Mouse (Mus musculus): Measurements from ENCODE around the gene Sufu.

Gene Sufu

DNA sequence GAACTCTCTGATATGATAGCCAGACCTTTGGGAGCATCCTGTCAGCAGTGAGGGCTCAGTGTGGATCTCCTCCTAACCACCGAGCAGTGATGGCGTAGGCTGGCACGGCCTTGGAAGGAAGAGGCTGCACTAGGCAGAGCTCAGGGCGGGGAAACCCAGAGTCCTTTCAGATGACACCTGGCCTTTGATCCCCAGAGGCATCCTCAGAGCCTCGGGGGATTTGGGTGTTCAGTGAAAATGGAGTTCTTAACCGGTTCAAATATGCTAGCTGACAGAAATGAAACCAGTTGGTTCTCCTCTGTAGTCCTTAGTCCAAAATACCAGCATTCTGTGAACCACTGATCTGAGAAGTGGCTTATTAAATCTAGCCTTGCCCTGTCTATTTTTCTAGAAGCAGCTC is 69.5 kb downstream of the Sufu start:
- no peak for DNase-seq

DNA sequence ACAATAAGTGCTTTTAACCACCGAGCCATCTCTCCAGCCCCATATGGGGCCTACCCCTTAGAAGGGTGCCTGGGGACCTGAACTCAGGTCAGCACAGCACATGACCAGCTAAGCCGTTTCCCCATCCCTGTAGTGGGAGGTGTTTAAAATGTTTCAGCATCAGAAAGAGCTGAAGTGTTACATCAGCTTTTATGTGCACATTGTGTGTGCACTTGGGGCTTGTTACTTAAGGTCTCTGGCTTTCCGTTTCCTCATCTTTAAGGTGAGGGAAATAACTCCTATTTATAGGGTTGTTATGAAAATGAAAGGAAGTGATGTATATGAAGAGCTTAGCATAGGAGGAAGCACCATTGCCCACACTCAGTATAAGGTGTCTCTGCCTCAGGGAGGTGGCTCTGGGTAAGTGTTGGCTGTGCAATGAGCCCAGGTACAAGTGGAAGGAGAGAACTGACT is 70.4 kb downstream of the Sufu start:
- DNase-seq, result no peak

DNA sequence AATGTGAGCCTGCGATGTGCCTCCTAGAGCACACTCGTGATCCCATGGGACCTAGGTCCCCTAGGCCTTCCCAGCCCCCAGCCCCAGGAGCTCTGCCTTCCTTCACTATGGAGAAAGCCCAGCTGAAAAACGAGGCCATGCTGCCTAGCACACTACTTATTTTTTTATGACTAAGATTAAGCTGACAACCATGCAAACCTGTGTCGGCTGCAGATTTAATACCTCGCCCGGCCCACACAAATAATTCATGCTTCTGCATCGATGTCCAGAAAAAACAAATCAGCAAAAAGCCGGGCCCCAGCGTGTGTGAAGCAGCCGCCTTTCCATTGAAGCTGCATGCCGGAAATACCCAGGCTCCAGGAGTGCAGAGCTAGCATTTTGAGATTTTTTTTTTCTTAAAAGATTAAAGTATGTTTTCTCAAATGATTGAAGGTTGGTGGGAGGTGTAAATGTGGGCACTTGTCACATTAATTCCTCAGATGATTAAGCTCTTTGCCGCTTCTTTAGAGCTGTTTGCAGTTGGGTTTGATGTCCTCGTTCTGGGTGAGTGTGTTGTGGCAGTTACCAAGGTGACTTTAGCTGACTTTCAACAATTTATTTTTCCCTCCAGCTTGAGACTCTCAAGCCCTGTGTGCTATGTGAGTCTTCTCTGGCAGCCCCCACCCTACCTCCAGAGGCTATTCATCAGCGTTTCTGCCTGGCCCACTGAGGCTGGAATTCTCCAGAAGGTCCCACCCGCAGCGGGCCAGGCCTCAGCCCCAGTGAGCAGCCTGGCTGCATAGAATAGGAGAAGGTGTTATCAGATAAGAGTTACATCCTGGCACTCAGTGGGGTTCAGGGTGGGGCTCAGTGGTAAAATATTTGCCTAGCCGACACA is 73.9 kb downstream of the Sufu start:
- peak; percentile 58 to 71 for DNase-seq

DNA sequence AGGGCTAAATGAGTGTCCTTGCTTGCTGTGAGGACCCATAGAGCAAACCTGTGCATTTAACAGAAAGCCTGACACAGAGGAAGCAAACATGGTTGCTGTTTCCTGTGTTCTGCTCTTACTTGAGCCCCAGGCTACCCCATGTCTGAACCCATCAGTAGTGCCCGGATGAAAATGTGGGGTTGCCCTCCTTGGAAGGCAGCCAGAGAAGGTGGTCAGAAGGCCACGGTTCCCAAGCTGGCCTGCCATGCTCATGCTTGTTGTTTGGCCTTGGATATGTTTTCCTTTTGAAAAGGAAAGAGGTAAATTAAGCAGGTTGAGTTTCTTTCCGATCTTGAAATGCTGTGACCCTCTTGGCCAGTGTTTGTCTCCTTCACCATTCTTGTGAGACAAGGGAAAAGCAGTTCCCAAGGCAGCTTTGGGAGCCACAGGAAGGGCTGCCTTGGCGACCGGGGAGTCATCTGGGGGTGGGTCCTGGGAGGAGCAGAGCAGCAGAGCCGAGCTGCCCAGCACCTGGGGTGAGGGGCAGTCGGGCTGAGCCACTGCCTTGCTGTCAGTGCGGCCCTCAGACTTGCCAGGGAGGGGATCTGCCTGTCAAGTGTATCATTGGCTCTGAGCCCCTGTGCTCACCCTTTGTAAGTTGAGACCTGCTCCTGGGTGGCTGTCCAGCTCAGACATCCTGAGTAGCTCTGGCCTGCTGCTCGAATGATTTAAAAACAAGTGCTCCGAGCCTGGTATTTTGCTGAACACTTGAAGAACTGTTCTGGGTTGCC is 74.8 kb downstream of the Sufu start:
- DNase-seq, result peak; percentile 59 to 71

DNA sequence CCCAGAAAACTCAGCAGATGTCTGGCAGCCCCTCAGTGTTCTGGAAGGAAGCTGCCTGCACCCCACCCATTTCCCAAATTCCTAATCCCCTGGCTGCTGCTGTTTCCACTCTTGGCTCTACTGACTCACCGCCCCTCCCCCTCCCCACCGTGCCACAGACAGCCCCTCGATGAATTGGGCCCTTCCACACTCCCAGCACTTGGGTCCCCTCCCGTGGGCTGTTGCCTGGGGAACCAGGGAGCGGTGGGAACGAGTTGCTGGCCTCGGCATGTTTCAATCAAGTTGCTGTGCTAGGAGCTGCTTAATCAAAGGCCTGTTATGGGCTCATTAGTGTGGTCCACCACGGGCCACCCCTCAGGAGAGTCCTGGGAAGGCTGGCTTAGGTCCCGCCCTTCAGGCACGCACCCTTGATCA is 80.7 kb downstream of the Sufu start:
- peak; percentile 47 to 60 for DNase-seq

DNA sequence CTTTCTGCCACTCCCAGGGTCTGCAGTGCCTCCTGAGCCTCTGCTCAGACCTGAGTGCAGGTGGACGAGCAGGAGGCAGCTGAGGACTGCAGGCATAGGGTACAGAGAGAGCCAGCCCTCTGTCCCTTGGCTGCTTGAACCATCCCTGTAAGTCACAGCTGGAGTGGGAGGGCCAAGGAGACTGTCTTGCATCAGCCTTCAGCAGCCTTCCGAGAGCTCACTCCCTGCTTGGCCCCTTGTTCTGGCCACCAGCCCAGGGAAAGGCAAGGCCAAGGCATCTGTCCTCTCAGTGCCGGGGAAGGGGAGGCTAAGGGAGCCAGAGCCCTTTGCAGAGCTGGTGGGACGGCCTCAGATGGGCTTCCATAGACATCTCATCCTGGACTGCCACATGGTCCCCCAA is 81.5 kb downstream of the Sufu start:
- peak in 1 of 2 experiments; percentile 37 for DNase-seq

DNA sequence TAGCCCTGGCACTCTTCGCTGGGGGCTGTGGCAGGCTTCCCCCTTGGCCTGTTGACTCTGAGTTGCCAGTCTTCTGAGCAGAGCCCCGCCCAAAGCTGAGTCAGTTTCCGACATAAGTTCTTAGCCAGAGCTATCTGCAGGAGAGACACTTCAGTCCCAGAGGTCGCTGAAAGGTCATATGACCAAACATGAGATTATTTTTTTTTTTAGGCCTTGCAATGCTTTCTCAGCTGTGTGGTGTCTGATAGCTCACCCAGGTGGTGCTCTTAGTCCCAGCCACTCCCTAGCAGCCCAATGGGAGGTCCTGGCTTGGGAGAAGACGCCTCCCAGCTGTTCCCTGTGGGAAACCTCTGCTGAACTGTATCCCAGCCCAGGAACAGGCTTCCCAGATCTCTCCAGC is 82.1 kb downstream of the Sufu start:
- peak; percentile 65 to 75 for DNase-seq

GRCm38 (mm10) chr19:46479306-46480075 is 82.8 kb downstream of the Sufu start:
- DNase-seq, result peak; percentile 54 to 70

- DNase-seq, result no peak
These were observed 84.1 kb downstream of the Sufu start for GRCm38 (mm10) chr19:46480624-46481345.

- DNase-seq, result no peak
These were observed 84.7 kb downstream of the Sufu start for GRCm38 (mm10) chr19:46481352-46481751.

DNA sequence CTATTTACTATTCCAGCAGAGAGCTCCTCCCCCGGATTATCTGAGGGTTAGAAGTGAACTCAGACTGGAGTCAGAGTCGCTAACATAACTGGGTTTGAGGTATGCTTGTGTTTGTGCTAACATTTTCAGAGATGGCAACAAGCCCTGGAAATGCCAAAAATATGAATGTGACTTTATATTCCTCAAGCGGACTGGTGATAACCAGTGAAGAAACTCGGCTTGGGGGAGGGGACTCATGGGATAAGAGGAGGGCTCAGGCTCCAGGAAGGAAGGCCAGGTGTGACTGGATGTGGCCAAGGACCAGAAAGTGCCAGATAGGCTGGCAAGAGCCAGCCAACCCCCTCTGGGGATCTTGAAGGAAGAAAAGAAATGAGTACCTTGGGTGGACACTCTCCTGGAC is 85.1 kb downstream of the Sufu start:
- no peak for DNase-seq

GRCm38 (mm10) chr19:46482896-46483516 is 86.3 kb downstream of the Sufu start:
- peak in 1 of 2 experiments; percentile 49 for DNase-seq

- DNase-seq, result peak; percentile 64 to 76
These were observed 87.1 kb downstream of the Sufu start for GRCm38 (mm10) chr19:46483701-46484328.

DNA sequence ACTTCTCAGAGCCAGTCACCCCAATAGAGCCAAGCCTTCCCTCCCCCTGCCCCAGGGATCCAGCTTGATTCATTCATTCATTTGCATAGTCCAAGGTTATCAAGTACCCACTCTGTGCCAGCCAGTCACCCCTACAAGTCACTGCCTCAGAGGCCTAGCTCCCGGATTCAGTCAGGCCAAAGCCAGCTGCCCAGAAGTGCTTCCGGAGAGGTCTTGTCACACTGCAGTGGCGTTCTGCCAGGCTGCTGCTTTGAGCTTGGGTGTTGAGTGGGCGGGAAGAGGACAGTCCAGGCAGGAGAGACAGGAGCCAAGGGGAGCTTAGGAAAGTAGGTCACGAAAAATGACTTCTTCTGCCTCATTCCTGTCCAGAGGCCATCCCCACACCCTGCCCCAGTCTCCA is 87.8 kb downstream of the Sufu start:
- peak; percentile 74 to 84 for DNase-seq

GRCm38 (mm10) chr19:46485847-46486246 is 89.2 kb downstream of the Sufu start:
- DNase-seq, result no peak

- DNase-seq, result no peak
These were observed 90.0 kb downstream of the Sufu start for GRCm38 (mm10) chr19:46486709-46487108.

GRCm38 (mm10) chr19:46489448-46489847 is 92.8 kb downstream of the Sufu start:
- no peak for DNase-seq

DNA sequence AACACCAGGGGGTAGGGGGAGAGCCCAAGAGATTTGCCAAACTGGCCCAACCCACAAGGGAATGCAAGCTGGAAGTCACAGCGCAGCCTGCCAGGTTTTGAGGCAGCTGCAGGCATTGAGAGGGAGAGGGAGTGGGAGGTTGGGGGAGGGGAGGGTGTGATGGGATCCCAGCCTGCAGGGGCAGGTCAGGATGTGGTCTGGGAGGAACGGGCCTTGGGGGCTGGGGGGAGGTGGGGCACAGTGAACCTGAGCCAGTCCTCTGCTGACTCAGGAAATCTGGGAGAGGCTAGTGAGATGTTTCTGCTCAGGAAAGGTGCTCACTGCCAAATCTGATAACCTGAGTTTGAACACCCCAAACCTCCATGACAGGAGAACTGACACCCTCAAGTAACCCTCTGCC is 93.9 kb downstream of the Sufu start:
- DNase-seq, result peak in 1 of 2 experiments; percentile 73

DNA sequence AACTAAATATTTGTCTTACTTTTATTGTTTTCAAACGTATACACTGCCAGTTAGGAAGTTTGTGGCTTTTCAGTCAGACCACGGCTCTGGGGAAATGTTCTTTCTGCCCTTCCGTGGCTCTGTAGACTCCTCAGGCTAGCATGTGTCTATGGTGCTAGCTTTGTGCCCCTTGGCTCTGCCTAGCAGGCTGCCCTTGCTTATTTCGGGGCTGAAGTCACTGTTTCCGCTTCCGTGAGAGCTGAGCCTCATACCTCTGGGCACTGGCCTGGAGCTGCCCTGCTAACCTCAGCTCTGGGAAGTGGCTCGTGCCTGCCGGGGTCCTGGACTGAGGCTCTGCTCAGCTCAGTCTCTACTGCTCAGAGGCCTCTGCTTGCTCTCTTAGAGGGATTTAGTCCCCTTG is 98.4 kb downstream of the Sufu start:
- peak in 1 of 2 experiments; percentile 37 for DNase-seq

DNA sequence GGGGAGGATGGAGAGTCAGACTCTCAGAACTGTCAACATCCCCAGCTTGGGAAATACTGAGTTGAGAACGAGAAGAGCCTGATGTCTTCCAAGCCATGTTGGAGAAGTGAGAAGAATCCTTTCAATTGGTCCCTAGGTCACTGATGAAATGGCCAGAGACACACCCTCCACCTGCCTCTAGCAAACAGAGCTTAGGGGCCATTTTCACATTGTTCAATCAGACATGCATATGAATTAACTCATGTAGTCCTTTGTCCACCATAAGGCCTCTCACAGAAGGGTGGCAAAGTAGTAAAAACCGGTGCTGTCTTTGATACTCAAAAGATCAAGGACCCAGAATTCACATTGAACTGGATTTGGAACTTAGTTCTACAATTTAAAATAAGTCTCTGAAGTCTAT is 100.5 kb downstream of the Sufu start:
- DNase-seq, result no peak

DNA sequence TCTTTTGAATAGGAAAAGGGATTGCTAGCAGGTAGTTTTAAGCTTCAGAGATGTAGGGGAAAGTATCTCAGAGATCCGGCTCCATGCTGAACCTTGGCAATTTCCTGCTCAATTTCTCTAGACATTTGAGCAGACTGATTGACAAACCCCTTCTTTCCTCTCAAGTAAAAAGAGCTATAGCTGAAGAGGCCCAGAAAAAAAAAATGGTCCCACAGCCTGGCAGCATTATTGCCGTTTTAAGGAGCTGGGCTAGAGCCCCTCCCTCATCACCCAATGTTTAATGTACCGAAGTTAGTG is 102.8 kb downstream of the Sufu start:
- DNase-seq, result no peak
